Mouse (Mus musculus): ENCODE results near the gene Eno3. TPM values are rescaled to one million over a fixed set of nuclear protein-coding genes. Genes with fewer than 3 reads are reported as not detected.

Gene Eno3
- total RNA-seq, 2 experiments from 2014 or later, result 6.6 to 7.9 TPM

DNA sequence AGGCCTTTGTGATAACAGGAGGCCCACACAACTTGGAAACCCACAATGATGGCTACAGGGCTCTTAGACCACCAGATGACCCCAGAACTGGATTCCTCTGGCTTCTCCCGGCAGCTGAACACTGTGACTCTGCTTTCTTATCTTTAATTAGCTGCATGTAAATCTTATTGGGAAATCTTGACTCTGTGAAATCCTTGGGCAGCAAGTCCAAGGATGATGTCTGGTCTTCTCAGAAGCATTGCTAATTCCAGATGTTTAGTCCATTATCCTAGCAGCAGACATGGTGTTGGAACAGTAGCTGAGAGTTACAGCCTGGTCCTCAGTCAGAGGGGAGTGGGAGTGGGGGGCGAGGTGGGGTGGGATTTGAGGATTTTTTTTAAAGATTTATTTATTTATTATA lies 28.6 kb upstream of the Eno3 start:
- no peak overlapping the region for H3K27ac ChIP-seq
- H3K4me3 ChIP-seq, result no peak overlapping the region
- DNase-seq (ENCODE audit: low spot score in 2 of 2), result no peak
- TF ChIP-seq CTCF (conservative IDR thresholded peaks at IDR 0.05), result no peak

DNA sequence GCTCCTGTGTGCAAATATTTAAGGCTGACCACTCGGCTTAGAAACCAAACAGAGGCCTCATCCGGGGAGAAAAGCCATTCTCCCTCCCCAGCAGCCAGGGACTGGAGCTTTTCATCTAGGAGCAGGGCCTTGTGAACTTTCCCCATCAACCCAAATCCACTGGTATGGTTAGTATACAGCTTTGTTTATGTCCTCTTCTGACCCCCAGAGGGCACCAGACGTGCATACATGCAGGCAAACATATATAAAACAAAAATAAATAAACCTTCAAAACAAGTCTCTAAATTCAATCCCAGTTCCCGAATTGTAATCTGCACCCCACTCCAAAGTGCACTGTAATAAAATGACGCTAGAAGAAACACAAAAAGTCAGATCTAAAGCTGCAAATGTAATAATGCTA lies 27.4 kb upstream of the Eno3 start:
- Histone ChIP-seq H3K4me3 (no peak overlapping the region), H3K27ac (no peak overlapping the region)
- no peak for DNase-seq (ENCODE audit: low spot score in 2 of 2)
- peak; percentile 62 for TF ChIP-seq CTCF (conservative IDR thresholded peaks at IDR 0.05)

GRCm38 (mm10) chr11:70630129-70630528 lies 26.9 kb upstream of the Eno3 start:
- no peak for DNase-seq (ENCODE audit: low spot score in 2 of 2)
- TF ChIP-seq CTCF (conservative IDR thresholded peaks at IDR 0.05), result no peak

GRCm38 (mm10) chr11:70635601-70636000 lies 21.4 kb upstream of the Eno3 start:
- no peak for DNase-seq (ENCODE audit: low spot score in 2 of 2)
- Histone ChIP-seq H3K27ac (no peak overlapping the region), H3K4me3 (no peak overlapping the region)
- no peak for TF ChIP-seq CTCF (conservative IDR thresholded peaks at IDR 0.05)

More at GRCm38 (mm10) chr11:70630129-70630528, 26.9 kb upstream of the Eno3 start:
- Histone ChIP-seq H3K27ac (no peak overlapping the region), H3K4me3 (no peak overlapping the region)

DNA sequence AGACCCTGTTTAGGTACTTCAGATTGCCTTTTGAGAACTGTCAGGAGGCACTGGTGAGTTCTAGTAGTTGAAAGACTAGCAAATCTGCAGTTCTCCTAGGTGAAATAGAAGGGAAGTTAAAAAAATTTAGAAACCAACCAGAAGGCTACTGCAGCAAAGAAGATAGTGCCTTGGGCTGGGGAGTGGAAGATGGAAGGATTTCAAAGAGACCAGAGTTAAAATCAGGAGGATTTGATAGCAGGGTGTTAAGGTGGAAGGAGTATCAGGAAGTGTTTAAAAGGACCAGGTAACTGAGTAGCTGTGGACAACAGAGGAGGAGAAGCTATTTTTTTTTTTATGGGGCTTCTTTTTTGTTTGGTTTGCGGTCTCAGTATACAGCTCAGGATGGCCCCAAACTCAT lies 19.2 kb upstream of the Eno3 start:
- no peak for TF ChIP-seq CTCF (conservative IDR thresholded peaks at IDR 0.05)

DNA sequence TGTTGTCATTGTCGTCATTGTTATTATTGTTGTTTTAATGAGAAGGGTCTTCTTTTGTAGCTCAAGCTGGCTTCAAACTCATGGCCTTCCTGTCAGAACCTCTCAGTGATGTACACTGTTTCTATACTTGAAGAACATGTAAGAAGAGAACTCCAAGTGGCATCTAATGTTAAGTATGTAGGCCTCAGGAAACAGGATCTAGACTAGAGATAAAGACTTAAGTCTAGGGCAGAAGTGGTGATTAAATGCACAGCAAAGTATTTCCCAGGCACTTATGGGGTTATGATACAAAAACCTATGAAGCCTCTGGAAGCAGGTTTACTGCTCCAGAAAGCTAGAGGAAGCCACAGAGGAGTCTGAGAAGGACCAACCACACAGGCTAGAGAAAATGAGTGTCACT lies 18.7 kb upstream of the Eno3 start:
- Histone ChIP-seq H3K4me3 (no peak overlapping the region), H3K27ac (no peak overlapping the region)
- no peak for DNase-seq (ENCODE audit: low spot score in 2 of 2)
- TF ChIP-seq CTCF (conservative IDR thresholded peaks at IDR 0.05), result no peak

More for the DNA sequence above, 19.2 kb upstream of the Eno3 start:
- Histone ChIP-seq H3K4me3 (no peak overlapping the region), H3K27ac (no peak overlapping the region)
- no peak for DNase-seq (ENCODE audit: low spot score in 2 of 2)

- DNase-seq (ENCODE audit: low spot score in 2 of 2), result no peak
- no peak for TF ChIP-seq CTCF (conservative IDR thresholded peaks at IDR 0.05)
- no peak within 1 kb of the TSS for H3K4me3 ChIP-seq
- H3K27ac ChIP-seq, result no peak within 1 kb of the TSS
These were observed 18.2 kb upstream of the Eno3 start, which contains the start of gene Gp1ba for GRCm38 (mm10) chr11:70638714-70639278. Gp1ba (plus strand) TSS chr11:70639122.

DNA sequence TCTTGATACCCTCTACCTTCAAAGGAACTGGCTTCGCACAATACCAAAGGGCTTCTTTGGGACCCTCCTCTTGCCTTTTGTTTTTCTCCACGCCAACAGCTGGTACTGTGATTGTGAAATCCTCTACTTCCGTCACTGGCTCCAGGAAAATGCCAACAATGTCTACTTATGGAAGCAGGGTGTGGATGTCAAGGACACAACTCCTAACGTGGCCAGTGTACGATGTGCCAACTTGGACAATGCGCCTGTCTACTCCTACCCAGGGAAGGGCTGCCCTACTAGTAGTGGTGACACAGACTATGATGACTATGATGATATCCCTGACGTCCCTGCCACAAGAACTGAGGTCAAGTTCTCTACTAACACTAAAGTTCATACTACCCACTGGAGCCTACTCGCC lies 17.0 kb upstream of the Eno3 start:
- H3K27ac ChIP-seq, result no peak overlapping the region
- H3K4me3 ChIP-seq, result no peak overlapping the region
- no peak for TF ChIP-seq CTCF (conservative IDR thresholded peaks at IDR 0.05)
- no peak for DNase-seq (ENCODE audit: low spot score in 2 of 2)

DNA sequence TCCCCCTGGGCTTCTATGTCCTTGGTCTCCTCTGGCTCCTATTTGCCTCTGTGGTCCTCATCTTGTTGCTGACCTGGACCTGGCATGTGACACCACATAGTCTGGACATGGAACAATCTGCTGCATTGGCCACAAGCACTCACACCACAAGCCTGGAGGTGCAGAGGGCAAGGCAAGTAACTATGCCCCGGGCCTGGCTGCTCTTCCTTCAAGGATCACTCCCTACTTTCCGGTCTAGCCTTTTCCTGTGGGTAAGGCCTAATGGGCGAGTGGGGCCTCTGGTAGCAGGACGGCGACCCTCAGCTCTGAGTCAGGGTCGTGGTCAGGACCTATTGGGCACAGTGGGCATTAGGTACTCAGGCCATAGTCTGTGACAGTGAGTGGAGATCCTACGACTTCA lies 15.8 kb upstream of the Eno3 start:
- Histone ChIP-seq H3K27ac (no peak overlapping the region), H3K4me3 (no peak overlapping the region)
- TF ChIP-seq CTCF (conservative IDR thresholded peaks at IDR 0.05), result no peak
- DNase-seq (ENCODE audit: low spot score in 2 of 2), result no peak

GRCm38 (mm10) chr11:70643051-70643450 lies 14.0 kb upstream of the Eno3 start:
- Histone ChIP-seq H3K4me3 (no peak overlapping the region), H3K27ac (no peak overlapping the region)
- TF ChIP-seq CTCF (conservative IDR thresholded peaks at IDR 0.05), result no peak
- no peak for DNase-seq (ENCODE audit: low spot score in 2 of 2)

- no peak overlapping the region for H3K27ac ChIP-seq
- no peak for TF ChIP-seq CTCF (conservative IDR thresholded peaks at IDR 0.05)
- H3K4me3 ChIP-seq, result no peak overlapping the region
- DNase-seq (ENCODE audit: low spot score in 2 of 2), result no peak
These were observed 12.4 kb upstream of the Eno3 start for GRCm38 (mm10) chr11:70644564-70645103.

GRCm38 (mm10) chr11:70645461-70646258 lies 11.3 kb upstream of the Eno3 start:
- TF ChIP-seq CTCF (conservative IDR thresholded peaks at IDR 0.05), result no peak
- Histone ChIP-seq H3K27ac (peak overlapping the region; percentile 98), H3K4me3 (peak overlapping the region; percentile 79)
- DNase-seq (ENCODE audit: low spot score in 2 of 2), result no peak

- H3K27ac ChIP-seq, result peak overlapping the region; percentile 98
- no peak for TF ChIP-seq CTCF (conservative IDR thresholded peaks at IDR 0.05)
- no peak for DNase-seq (ENCODE audit: low spot score in 2 of 2)
- H3K4me3 ChIP-seq, result peak overlapping the region; percentile 79
These were observed 10.8 kb upstream of the Eno3 start for GRCm38 (mm10) chr11:70646259-70646555.
